Mouse (Mus musculus): ENCODE results near the gene Col27a1. TPM values are rescaled to one million over a fixed set of nuclear protein-coding genes. Genes with fewer than 3 reads are reported as not detected.

Col27a1 gene
- polyA plus RNA-seq, 1 experiment from 2014 or later, result 32.6 TPM

DNA sequence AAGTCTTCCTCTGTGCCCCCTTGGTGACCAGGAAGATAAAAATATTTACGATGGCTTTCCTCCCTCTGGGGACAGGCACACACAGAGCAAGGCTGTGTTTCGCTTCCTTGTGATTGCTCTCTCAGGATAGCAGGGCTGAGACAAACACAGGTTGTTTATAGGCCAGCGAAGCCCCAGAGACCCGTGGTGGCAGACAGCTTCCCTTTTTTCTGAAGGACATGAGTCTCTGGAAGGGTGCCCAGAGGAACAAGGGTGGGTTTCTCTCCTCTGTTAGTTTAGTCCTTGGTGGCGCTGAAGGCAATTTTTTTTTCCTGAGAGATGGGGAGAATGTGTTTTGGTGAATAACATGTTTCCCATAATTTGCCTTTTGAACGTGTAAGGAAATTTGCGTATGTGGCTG, 8.2 kb upstream of the Col27a1 start:
- peaks cover 5% of the 10 kb centered on the region; the same call in 1 of the 2 replicates for H3K4me1 ChIP-seq
- H3K9me3 ChIP-seq, result no peaks in the 10 kb centered on the region
- H3K9ac ChIP-seq, result no peak overlapping the region
- no peak overlapping the region for H3K4me2 ChIP-seq
- no peaks in the 10 kb centered on the region for H3K27me3 ChIP-seq
- no peaks in the 10 kb centered on the region for H3K36me3 ChIP-seq
- ATAC-seq (ENCODE audit: insufficient number of reproducible peaks, low FRiP score, low TSS enrichment, low read depth), result 0 out of 2 replicates have a peak, but pooled peaks have one; percentile 1
- 52% methylated on average over 7 of the region's 7 CpGs for WGBS
- H3K4me3 ChIP-seq, result no peak overlapping the region
- peak overlapping the region; percentile 38; the same call in 1 of the 2 replicates for H3K27ac ChIP-seq

- H3K9ac ChIP-seq, result peak overlapping the region; percentile 87
- H3K4me1 ChIP-seq, result peaks cover 62% of the 10 kb centered on the region
- H3K9me3 ChIP-seq, result no peaks in the 10 kb centered on the region
- peak overlapping the region; percentile 83 for H3K4me3 ChIP-seq
- peak; percentile 41; the same call in 1 of the 2 replicates for ATAC-seq (ENCODE audit: insufficient number of reproducible peaks, low FRiP score, low TSS enrichment, low read depth)
- under 1% methylated on average over 66 of the region's 71 CpGs for WGBS
- H3K27ac ChIP-seq, result peak overlapping the region; percentile 91
- peak overlapping the region; percentile 96 for H3K4me2 ChIP-seq
- peaks cover 17% of the 10 kb centered on the region for H3K27me3 ChIP-seq
- H3K36me3 ChIP-seq, result 0 out of 2 replicates have a peak, but pooled peaks cover 10% of the 10 kb centered on the region
Measured at GRCm38 (mm10) chr4:63215185-63215992, 1.6 kb downstream of the Col27a1 start.

GRCm38 (mm10) chr4:63215993-63216531, 2.3 kb downstream of the Col27a1 start:
- peak overlapping the region; percentile 87 for H3K9ac ChIP-seq
- H3K9me3 ChIP-seq, result no peaks in the 10 kb centered on the region
- under 1% methylated on average over 24 of the region's 24 CpGs for WGBS
- H3K4me2 ChIP-seq, result peak overlapping the region; percentile 96
- peaks cover 67% of the 10 kb centered on the region for H3K4me1 ChIP-seq
- H3K27ac ChIP-seq, result peak overlapping the region; percentile 91
- ATAC-seq (ENCODE audit: insufficient number of reproducible peaks, low FRiP score, low TSS enrichment, low read depth), result peak; percentile 44
- H3K4me3 ChIP-seq, result peak overlapping the region; percentile 83
- H3K27me3 ChIP-seq, result peaks cover 17% of the 10 kb centered on the region
- peaks cover 17% of the 10 kb centered on the region; the same call in 1 of the 2 replicates for H3K36me3 ChIP-seq

DNA sequence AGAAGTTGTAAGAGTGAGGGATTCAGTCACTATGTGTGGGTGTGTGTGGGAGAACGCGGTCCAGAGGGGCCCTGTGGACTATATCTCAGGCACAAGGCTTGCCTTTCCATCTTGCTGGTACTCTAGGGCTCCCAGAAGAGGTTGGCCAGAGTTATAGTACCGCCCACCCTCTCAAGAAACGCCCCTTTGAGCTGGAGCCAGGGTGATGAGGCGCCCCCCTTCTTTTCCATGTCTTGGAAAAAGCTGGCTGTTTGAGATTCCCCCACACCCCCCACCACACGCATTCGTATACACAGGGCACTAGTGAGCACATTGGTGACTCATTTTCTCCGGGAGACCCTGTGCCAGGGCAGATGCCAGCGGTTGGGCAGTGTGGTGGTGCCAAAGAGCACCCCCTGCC, 2.8 kb downstream of the Col27a1 start:
- Histone ChIP-seq H3K27me3 (peaks cover 17% of the 10 kb centered on the region), H3K9me3 (no peaks in the 10 kb centered on the region), H3K4me2 (peak overlapping the region; percentile 96), H3K27ac (peak overlapping the region; percentile 91), H3K36me3 (peaks cover 18% of the 10 kb centered on the region; the same call in 1 of the 2 replicates), H3K9ac (peak overlapping the region; percentile 87), H3K4me1 (peaks cover 70% of the 10 kb centered on the region), H3K4me3 (peak overlapping the region; percentile 83)
- ATAC-seq (ENCODE audit: insufficient number of reproducible peaks, low FRiP score, low TSS enrichment, low read depth), result peak; percentile 61
- WGBS, result 21% methylated on average over 9 of the region's 9 CpGs

GRCm38 (mm10) chr4:63217513-63217912, 3.7 kb downstream of the Col27a1 start:
- H3K4me3 ChIP-seq, result peak overlapping the region; percentile 83
- no peak overlapping the region for H3K9ac ChIP-seq
- no peaks in the 10 kb centered on the region for H3K9me3 ChIP-seq
- peak overlapping the region; percentile 96 for H3K4me2 ChIP-seq
- H3K4me1 ChIP-seq, result peaks cover 79% of the 10 kb centered on the region
- peak overlapping the region; percentile 91 for H3K27ac ChIP-seq
- WGBS, result 69% methylated on average over 6 of the region's 6 CpGs
- ATAC-seq (ENCODE audit: insufficient number of reproducible peaks, low FRiP score, low TSS enrichment, low read depth), result no peak
- peaks cover 28% of the 10 kb centered on the region for H3K36me3 ChIP-seq
- H3K27me3 ChIP-seq, result peaks cover 13% of the 10 kb centered on the region

- ATAC-seq (ENCODE audit: insufficient number of reproducible peaks, low FRiP score, low TSS enrichment, low read depth), result no peak
- Histone ChIP-seq H3K36me3 (peaks cover 43% of the 10 kb centered on the region), H3K27ac (no peak overlapping the region), H3K27me3 (peaks cover 9% of the 10 kb centered on the region; the same call in 1 of the 2 replicates), H3K4me2 (no peak overlapping the region), H3K4me1 (peaks cover 75% of the 10 kb centered on the region), H3K9ac (no peak overlapping the region), H3K9me3 (no peaks in the 10 kb centered on the region), H3K4me3 (no peak overlapping the region)
- 82% methylated on average over 3 of the region's 3 CpGs for WGBS
Measured at GRCm38 (mm10) chr4:63219059-63219458, 5.3 kb downstream of the Col27a1 start.

- 74% methylated on average over 6 of the region's 6 CpGs for WGBS
- ATAC-seq (ENCODE audit: insufficient number of reproducible peaks, low FRiP score, low TSS enrichment, low read depth), result no peak
- Histone ChIP-seq H3K4me3 (no peak overlapping the region), H3K4me2 (no peak overlapping the region), H3K9me3 (no peaks in the 10 kb centered on the region), H3K9ac (no peak overlapping the region), H3K27ac (no peak overlapping the region; the same call in 1 of the 2 replicates), H3K4me1 (peaks cover 75% of the 10 kb centered on the region), H3K27me3 (peaks cover 3% of the 10 kb centered on the region; the same call in 1 of the 2 replicates), H3K36me3 (peaks cover 49% of the 10 kb centered on the region)
Measured at GRCm38 (mm10) chr4:63219635-63220034, 5.8 kb downstream of the Col27a1 start.

DNA sequence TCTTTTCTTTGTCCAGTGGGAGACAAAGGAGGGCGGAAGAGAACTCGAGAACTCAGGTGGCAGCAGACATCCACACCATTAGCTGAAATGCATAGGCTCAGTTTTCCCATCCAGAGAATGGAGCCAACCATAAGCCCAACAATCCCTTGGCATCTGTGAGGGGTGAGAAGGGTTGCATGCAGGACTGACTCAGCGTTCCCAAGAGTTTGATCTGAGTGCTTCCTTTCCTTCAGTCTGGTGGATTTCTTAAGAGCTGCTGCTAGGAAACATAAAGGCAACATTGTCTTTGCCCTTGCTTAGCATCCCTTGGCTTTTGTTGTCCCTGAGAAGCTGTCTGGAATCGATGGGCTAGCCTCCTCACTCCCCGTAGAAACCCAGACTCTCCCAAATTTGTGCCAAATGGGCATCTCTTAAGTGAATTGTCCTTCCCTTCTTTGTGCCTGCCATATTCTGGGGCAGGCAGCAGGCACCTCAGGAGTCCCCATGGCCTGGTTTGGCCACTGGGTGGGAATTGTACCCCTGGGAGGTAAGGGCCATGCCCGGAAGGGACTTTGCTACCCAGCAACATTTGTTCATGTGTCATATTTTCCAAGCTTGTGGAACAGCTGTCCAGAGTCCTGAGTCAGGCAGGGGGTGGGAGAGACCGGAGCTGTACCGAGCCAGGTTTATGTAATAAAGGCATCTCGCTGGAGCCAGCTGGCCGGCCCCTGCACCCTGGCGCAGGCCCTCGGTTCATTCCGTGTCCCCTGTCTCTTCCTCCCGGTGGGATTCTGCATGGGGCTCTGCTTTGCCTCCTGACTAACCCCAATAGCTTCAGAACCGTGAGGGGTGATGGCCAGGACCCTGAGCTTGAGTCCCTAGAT, 7.5 kb downstream of the Col27a1 start:
- Histone ChIP-seq H3K27me3 (no peaks in the 10 kb centered on the region), H3K4me2 (no peak overlapping the region), H3K36me3 (peaks cover 63% of the 10 kb centered on the region), H3K27ac (no peak overlapping the region; the same call in 1 of the 2 replicates), H3K9ac (no peak overlapping the region), H3K9me3 (no peaks in the 10 kb centered on the region), H3K4me1 (peaks cover 82% of the 10 kb centered on the region), H3K4me3 (no peak overlapping the region)
- WGBS, result 70% methylated on average over 15 of the region's 15 CpGs
- peak; percentile 55; the same call in 1 of the 2 replicates for ATAC-seq (ENCODE audit: insufficient number of reproducible peaks, low FRiP score, low TSS enrichment, low read depth)

DNA sequence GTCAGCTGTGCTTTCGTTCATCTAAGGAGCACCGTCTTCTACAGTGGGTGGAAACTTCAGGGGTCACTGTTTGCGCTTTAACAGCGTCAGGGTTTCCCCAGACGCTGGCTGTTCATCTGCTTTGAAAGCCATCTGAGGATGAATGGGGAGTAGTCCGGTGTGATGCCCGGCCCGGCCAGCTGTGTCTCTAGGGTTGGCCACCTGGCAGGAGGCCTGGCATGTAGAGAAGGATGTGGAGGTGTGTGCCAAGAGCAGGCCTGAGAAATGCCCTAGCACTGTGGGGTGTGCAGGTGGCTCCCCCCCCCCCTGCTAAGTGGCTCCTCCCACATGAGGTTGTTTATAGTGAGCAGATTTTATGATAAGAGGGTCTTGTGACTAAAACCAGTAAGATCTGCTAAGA, 8.4 kb downstream of the Col27a1 start:
- WGBS, result 75% methylated on average over 8 of the region's 8 CpGs
- Histone ChIP-seq H3K4me1 (peaks cover 82% of the 10 kb centered on the region), H3K27me3 (no peaks in the 10 kb centered on the region), H3K4me2 (no peak overlapping the region), H3K4me3 (no peak overlapping the region), H3K36me3 (peaks cover 63% of the 10 kb centered on the region), H3K9me3 (no peaks in the 10 kb centered on the region), H3K27ac (no peak overlapping the region; the same call in 1 of the 2 replicates), H3K9ac (no peak overlapping the region)
- ATAC-seq (ENCODE audit: insufficient number of reproducible peaks, low FRiP score, low TSS enrichment, low read depth), result no peak

- Histone ChIP-seq H3K36me3 (peaks cover 53% of the 10 kb centered on the region), H3K4me2 (no peak overlapping the region), H3K4me3 (no peak overlapping the region), H3K27me3 (no peaks in the 10 kb centered on the region), H3K9ac (no peak overlapping the region), H3K9me3 (no peaks in the 10 kb centered on the region), H3K27ac (peak overlapping the region; percentile 81; the same call in 1 of the 2 replicates), H3K4me1 (peaks cover 81% of the 10 kb centered on the region)
- ATAC-seq (ENCODE audit: insufficient number of reproducible peaks, low FRiP score, low TSS enrichment, low read depth), result no peak
- WGBS, result 69% methylated on average over 10 of the region's 10 CpGs
Measured at GRCm38 (mm10) chr4:63225373-63225772, 11.6 kb downstream of the Col27a1 start.

DNA sequence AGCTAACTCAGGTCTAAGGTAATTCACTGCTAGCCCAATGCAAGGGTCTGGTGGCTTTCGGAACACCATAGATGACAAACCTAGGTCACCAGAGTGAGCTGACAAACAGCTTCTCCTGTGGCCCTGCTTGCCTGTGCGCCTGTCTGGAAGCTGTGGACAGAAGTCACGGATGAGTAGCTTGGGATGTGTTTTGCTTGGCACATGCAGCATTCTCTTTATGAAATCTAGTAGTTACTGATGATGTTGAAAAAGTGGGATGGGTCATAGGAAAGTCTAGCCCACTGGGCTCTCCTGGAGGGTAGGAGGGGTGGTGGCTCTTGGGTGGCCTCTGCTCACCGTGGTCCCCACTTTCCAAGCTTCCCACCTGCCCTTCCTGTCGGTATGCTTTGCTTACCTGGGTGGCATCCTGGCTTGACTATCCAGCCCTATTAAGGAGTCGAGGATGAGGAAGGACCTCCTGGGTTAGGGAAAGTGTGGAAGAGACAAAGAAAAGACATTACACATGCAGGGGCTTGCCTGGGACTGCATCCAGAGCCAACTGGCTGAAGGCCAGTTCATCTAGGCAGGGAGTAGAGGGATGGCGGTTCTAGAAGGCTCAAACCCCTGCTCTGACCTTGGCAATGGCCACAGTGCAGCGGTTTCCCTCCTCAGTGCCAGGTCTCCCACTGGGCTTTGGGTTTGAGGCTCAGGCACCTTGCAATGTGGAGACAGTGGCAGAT, 12.5 kb downstream of the Col27a1 start:
- 54% methylated on average over 8 of the region's 8 CpGs for WGBS
- ATAC-seq (ENCODE audit: insufficient number of reproducible peaks, low FRiP score, low TSS enrichment, low read depth), result no peak
- Histone ChIP-seq H3K4me1 (peaks cover 84% of the 10 kb centered on the region), H3K4me2 (no peak overlapping the region), H3K36me3 (peaks cover 44% of the 10 kb centered on the region), H3K4me3 (no peak overlapping the region), H3K27me3 (no peaks in the 10 kb centered on the region), H3K9ac (no peak overlapping the region), H3K9me3 (no peaks in the 10 kb centered on the region), H3K27ac (peak overlapping the region; percentile 81)
